Mouse (Mus musculus) spleen, adult 10 weeks (tissue): ENCODE measurements around the gene Fzd2. TPM values are rescaled to one million over a fixed set of nuclear protein-coding genes. Genes with fewer than 3 reads are reported as not detected.

Experiments
- polyA plus RNA-seq: library from polyadenylated mRNA; stranded (reverse); fragments of 350-450 nt; fragmentation: Illumina TruSeq; extraction: RNeasy Lipid Tissue Mini Kit (QIAGEN cat#74804); gene quantifications from one replicate; pipeline ENCODE4 v1.2.3, GENCODE M21; 2015; ENCODE audit warnings: low replicate concordance; ENCODE audit not compliant: insufficient read depth

The Fzd2 gene
- 0.61 TPM for polyA plus RNA-seq

DNA sequence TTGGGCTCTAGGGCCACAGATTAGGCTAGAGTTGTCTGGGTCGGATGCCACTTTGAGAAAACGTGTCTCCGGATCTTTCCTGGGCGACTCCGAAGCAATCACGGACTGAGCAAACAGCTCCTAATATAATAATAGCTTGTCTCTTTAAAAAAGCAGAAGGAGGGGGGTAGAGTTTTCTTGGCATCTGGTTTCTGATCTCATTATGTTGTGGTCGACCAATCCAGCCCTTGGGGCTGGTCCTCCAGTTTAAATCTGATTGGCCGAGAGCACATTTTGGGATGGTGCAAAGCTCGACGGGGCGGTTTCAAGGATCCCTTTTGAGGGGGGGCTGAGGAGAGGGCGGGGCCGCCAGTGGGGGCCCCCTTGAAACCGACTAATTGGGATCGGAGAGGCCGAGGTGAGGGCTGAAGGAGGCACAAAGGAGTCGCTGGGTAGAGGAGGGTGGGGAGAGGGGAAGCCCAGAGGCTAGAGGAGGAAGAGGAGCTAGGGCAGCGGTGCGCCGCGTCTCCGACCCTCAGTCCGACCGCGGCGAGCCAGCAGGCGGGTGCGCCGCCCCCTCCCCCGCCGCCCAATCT lies at the start of gene Fzd2:
Gene Fzd2, plus strand, starts transcription at position 387 of the 575 bp plus-strand sequence.

DNA sequence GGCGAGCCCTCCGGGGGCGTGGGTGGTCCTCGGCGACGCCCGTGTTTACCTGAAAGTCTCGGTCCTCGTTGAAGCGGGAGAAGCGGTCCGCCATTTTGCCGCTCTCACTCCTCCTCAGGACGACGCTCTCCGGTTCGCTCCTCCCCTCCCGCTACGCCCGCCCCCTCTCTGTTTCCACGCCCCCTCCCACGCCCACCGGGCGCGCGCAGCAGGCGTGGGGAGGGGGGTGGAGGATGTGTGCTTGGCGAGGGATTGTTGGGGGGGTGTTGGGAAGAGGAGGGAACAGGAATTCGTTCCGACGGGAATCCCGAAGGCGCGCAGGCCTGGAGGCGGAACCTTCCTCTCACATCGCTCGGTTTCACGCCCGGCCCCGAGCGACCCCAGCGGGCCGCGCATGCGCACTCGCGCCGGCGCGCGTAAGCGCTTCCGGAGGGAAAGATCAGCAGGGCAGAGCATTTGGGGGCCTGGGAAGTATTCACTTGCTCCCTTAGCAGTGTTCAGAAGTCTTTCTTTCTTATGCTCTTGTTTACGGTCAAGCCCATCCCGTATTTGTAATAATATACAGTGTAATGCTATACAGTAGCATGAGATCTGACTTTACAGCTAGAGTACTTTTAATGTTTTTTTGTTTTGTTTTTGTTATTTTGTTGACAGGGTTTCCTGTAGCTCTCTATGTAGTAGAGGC lies 48.0 kb upstream of the Fzd2 start, which contains the start of gene Gpatch8:
Gene Gpatch8, minus strand, starts transcription at position 362 of the 685 bp plus-strand sequence.

DNA sequence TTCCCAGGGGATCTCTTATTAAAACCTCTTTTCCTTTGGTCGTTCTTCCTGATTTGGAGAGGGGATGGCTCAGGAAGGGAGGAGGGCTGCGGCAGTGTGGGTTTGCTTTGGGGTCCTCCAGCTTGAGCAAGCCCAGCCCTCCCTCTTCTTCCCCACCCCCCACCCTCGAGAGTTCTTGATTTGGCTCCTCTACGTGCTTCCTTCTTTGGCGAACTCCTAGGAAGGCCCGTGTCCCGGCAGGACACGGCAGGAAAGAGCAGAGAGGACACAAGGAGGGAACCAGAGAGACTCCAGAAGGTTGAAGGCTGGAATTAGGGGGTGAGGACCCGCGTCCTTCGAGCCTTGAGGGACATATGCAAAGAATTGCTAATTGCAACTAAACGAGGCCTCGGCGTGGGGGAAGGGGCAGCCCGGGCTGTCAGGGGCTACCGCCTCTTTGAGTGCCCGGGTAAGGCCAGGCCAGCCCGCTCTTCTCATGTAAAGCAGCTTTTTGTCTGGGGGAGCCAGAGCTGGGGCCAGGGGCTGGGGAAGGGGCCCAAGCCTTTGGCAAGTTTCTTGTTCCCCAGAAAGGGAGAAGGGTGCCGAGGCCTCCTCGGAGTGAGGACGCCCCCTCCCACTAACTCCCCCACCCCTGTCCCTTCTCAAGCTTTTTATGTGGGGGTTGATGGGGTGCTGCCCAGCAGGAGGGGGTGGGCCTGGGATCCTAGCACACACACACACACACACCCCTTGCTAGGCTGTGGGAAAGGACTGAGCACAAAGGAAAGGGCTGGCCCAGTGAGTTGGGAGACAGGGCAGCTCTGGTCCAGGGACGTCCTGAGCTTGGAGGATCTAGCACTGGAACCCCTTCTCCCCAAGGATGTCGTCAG lies 24.8 kb upstream of the Fzd2 start, which contains the start of gene Gm11627:
Gene Gm11627, minus strand, starts transcription at position 297 of the 869 bp plus-strand sequence.

Other genes starting within 250 kb of the Fzd2 start
- gene Slc4a1, start 238.2 kb upstream of the Fzd2 start, polyA plus RNA-seq: 79.8 TPM
- gene Rundc3a, start 211.0 kb upstream of the Fzd2 start, polyA plus RNA-seq: 1.4 TPM
- 60.0 TPM for gene Slc25a39, start 196.4 kb upstream of the Fzd2 start, polyA plus RNA-seq
- 109 TPM for gene Grn, start 174.1 kb upstream of the Fzd2 start, polyA plus RNA-seq
- gene Fam171a2, start 156.7 kb upstream of the Fzd2 start, polyA plus RNA-seq: not detected
- gene Itga2b, start 134.3 kb upstream of the Fzd2 start, polyA plus RNA-seq: 4.6 TPM
- 37.0 TPM for gene Gpatch8, start 48.0 kb upstream of the Fzd2 start, polyA plus RNA-seq
- gene Gm11627, start 24.9 kb upstream of the Fzd2 start, polyA plus RNA-seq: 1.6 TPM
- gene Meioc, start 59.3 kb downstream of the Fzd2 start, polyA plus RNA-seq: not detected
- gene Ccdc43, start 93.4 kb downstream of the Fzd2 start, polyA plus RNA-seq: 29.5 TPM
- 6.3 TPM for gene Adam11, start 157.0 kb downstream of the Fzd2 start, polyA plus RNA-seq
- gene Gjc1, start 215.3 kb downstream of the Fzd2 start, polyA plus RNA-seq: 5.5 TPM
- not detected for gene Higd1b, start 231.5 kb downstream of the Fzd2 start, polyA plus RNA-seq